Mouse (Mus musculus): Measurements from ENCODE around the gene Smurf2. TPM values are rescaled to one million over a fixed set of nuclear protein-coding genes. Genes with fewer than 3 reads are reported as not detected.
"Not testable (repeated sequence)": the region's sequence is repeated elsewhere in the genome, so short reads cannot be mapped to it uniquely, and the experiment has no call there.

Smurf2 gene
- total RNA-seq, 2 experiments from 2014 or later = 23.3 to 24.9 TPM

DNA sequence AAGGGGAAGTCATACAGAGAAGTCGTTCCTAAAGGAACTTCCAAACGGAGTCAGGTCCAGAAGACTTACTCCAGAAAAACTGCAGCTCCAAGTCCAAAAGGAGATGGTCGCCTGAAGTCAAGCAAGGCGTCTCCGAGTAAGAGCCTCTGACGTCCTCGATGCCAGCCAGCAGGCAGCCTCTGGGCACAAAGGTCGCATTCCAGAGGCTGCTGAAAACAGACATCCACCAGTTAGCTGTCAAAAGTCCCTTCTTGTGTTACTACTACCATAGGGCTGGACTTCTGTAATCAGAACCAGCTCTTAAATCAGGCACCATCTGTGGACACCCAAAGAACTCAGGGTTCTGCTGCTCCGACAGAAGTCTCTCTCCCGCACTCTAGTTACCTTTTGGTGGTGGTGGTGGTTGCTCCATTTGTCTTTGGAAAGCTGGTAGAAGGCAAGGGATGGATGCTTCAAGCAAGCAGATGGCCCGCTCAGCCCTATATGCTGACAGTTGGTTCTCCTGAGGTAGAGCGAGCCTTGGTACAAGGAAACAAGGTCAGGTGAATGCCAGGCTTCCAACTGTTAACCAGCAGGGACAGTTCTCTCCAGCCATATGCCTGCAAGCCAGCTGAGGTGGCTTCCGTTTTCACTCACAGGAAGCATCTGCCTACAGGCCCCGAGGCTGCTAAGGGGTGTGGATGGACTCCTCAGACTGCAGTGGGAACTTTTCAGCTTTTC is 105.8 kb downstream of the Smurf2 start:
- ATAC-seq (replicated peaks; ENCODE audit: poor library complexity) = no peak

GRCm38 (mm10) chr11:106812410-106813136 is 107.9 kb downstream of the Smurf2 start:
- no peak for ATAC-seq (replicated peaks; ENCODE audit: poor library complexity)

DNA sequence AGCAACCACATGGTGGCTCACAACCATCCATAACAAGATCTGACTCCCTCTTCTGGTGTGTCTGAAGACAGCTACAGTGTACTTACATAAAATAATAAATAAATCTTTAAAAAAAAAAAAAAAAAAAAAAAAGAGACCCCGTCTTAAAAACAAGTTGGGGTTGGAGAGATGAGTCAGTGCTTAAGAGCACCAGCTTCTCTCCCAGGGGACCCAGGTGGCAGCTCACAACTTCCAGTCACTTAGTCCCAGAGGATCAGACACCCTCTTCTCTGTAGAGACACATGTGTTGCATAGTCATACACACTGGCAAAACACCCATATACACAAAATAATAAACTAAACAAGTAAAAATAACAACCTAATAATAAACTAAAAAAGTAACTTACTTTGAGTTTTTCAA is 113.1 kb downstream of the Smurf2 start:
- not testable (repeated sequence) for ATAC-seq (replicated peaks; ENCODE audit: poor library complexity)

DNA sequence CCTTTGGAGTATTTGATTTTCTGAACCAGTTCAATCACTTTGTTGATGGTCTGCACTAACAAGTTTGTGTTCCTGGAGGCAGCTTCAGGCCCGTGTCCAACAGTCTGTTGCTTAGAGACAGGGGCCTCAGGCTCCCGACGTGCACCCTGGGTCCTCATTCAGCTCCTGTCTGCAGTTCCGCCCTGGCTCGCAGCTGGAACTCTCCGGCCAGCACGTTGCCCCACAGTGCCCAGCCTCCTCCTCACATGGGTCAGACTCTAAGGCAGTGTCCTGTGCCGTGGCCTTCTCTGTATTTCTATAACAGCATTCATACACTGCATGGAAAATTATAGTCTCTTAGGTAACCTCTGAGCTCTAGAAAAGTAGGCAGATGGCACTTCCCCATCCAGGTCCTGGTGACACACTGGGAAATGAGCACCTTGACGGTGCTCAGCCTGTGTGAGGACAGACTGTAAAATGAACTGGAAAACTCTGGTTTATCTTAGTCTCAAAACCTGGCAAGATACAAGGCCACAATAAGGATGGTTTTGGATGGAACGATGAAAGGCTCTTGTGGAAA is 118.4 kb downstream of the Smurf2 start:
- ATAC-seq (replicated peaks; ENCODE audit: poor library complexity) = no peak

DNA sequence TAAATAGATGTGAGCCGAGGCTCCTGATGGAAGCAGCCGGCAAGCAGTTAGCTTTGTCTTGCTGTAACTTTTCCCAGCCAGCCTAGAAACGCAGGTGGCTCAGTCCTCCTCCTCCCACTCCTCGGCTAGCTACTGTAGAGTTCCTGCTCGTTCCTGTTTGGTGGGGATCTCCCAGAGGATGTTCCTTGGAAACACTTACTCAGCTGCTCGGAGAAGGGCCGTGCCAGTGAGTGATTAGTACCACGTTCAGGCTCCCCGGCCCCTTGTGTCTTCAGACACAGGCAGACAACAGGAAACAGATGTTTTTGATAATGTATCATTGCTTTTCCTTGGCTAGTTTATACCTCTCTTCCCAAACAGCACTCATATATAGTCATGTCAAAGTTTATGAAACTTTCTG is 124.8 kb downstream of the Smurf2 start:
- 0 out of 2 replicates have a peak, but pooled peaks have one; percentile 37 for ATAC-seq (replicated peaks; ENCODE audit: poor library complexity)

DNA sequence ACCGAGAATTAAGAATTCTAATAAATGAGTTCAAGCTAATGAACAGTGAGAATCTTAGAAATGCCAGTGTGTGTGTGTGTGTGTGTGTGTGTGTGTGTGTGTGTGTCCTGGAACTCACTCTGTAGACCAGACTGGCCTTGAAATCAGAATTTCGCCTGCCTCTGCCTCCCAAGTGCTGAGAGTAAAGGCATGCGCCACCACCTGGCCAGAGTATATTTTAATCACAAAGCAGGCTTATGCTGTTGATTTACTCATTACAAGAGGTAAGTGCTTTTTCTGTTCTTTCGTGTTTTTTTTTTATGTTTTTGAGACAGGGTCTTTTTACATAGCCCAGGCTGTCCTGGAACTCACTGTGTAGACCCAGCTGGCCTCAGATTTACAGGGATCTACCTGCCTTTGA is 126.7 kb downstream of the Smurf2 start:
- ATAC-seq (replicated peaks; ENCODE audit: poor library complexity) = no peak

- no peak for ATAC-seq (replicated peaks; ENCODE audit: poor library complexity)
These were observed 130.9 kb downstream of the Smurf2 start for GRCm38 (mm10) chr11:106789649-106790048.

- peak; percentile 68 for ATAC-seq (replicated peaks; ENCODE audit: poor library complexity)
These were observed 131.6 kb downstream of the Smurf2 start, which contains the start of the genes Ddx5 and Cep95 for GRCm38 (mm10) chr11:106788775-106789459. TSS of gene Ddx5 (minus strand) at chr11:106789185. TSS of gene Cep95 (plus strand) at chr11:106789252.

- ATAC-seq (replicated peaks; ENCODE audit: poor library complexity) = peak; percentile 56
These were observed 132.3 kb downstream of the Smurf2 start for GRCm38 (mm10) chr11:106788026-106788774.

GRCm38 (mm10) chr11:106787131-106788025 is 133.1 kb downstream of the Smurf2 start:
- ATAC-seq (replicated peaks; ENCODE audit: poor library complexity) = peak; percentile 23

DNA sequence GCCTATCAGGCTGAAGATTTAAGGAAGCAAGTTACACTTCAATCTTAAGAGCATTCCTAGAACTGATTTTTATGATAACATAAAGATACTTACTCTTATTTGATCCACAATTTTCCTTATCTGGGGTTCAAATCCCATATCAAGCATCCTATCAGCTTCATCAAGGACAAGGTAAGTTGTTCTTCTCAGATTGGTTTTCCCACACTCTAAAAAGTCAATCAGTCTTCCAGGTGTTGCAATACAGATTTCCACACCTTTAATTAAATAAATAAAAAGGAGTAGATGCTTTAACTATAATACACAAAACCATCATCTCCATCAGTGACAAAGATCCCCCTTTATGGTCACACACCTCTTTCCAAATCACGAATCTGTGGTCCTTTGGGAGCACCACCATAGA is 135.5 kb downstream of the Smurf2 start:
- no peak for ATAC-seq (replicated peaks; ENCODE audit: poor library complexity)

DNA sequence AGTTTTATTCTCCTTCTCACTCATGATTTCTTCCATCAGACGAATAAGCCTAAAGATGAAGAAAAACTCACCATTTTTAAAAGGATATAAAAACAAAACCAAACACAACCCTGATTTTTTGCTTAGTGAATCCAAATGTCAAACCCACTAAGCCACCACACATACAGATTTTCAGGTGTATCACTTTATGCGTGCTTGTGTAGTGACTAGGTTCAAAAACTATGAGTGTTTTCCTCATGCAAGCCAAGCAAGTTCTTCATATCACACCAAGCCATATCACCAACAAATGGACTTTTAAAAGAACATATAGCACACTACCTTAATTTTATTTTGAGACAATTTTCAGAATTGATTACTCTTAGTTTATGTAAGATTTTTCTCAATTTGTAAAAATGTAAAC is 136.0 kb downstream of the Smurf2 start:
- no peak for ATAC-seq (replicated peaks; ENCODE audit: poor library complexity)

DNA sequence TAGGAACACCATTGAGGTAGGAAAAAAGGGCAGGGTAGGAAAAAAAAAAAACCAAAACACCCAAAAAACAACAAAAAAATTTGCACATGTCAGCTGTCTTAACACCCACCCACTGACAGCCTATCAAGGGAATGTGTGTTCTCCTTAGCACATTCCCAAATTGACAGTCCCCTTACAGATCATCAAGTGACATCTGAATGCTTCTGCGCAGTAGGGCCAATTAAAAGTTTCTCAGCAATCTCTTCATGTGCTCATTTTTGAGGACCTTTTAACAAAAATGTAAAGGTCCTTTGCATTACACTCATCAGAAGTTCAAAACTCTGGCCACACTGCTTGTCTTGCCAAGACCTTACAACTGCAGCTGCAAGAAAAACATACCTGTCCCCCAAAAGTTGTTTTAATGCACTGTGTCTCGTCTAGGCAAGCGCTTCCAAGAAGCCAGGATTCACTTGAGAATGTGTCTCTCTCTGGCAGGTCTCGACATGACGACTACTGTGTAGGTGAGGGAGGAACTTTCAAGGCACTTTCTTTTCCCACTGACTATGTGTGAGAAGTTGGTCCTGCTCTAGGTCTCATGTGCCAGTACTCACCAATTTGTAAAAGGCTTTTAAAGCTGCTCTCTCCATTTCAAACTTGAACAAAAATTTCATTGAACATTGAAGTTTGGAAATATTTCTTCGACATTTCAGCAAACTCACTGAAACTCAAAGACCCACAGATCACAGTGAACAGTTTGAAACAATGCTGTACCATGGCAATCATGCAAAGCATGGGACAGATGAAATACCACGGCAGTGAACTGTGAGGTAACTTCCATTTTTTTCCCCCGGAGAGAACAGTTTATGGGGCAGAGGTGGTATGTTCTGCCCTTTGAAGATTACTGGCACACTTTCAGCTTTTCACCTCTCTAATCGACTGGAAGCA is 137.4 kb downstream of the Smurf2 start:
- ATAC-seq (replicated peaks; ENCODE audit: poor library complexity) = no peak

GRCm38 (mm10) chr11:106782271-106782670 is 138.2 kb downstream of the Smurf2 start:
- not testable (repeated sequence) for ATAC-seq (replicated peaks; ENCODE audit: poor library complexity)

- ATAC-seq (replicated peaks; ENCODE audit: poor library complexity) = no peak
These were observed 139.8 kb downstream of the Smurf2 start for GRCm38 (mm10) chr11:106780590-106781220.

DNA sequence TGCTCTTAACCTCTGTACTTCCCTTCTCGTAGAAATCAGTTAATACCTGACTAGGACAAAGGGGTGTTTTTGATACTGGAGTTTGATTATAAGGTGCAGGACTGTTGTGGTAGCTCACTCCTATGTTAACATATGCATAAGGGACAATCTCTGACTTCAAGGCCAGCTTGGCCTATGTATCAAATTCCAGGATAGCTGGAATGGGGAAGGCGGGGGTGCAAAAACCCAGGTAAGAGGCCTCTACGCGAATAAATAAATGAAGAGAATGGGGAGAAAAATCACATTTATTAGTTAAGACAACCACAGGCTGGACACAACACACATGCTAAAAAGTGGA is 140.5 kb downstream of the Smurf2 start:
- 0 out of 2 replicates have a peak, but pooled peaks have one; percentile 5 for ATAC-seq (replicated peaks; ENCODE audit: poor library complexity)

DNA sequence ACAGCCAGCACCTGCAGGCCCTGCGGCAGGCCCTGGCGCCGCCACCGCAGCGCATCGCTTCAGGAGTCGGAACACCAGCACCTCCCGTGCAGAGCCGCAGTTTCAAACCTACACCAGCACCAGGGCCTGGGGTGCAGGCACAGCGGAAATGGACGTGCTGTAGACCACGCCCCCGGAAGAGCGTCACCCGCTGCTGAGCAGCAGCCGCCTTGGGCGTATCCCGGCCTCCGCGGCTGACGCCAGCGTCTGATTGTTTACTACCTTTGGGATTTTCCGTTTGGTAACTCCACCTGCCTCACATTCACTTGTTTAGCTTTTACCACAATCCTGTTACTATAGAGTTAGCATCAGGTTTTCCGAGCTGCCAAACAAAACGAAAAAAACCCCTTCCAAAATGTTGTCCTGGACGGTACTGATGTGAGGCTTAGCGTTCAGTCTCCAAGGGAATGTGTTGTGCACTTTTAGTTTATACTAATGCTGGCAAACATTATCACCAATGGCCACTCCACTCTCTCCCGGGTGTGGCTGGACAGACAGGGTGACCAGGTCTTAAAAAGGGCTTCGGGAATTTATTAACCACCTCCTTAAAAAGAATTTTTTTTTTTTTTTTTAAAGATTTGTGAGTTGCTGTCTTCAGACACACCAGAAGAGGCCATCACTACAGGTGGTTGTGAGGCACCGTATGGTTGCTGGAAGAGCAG is 141.0 kb downstream of the Smurf2 start, which contains the start of gene Polg2:
Gene Polg2 (minus strand): TSS at position 150 of the 701 bp plus-strand sequence.
- peak; percentile 87 for ATAC-seq (replicated peaks; ENCODE audit: poor library complexity)
